Mouse (Mus musculus) small intestine, adult 2 months (tissue): Measurements from ENCODE around the gene Col1a1. TPM values are rescaled to one million over a fixed set of nuclear protein-coding genes. Genes with fewer than 3 reads are reported as not detected.

Source experiments
- H3K27ac ChIP-seq: fragments of 200-500 bp; 2 replicates; pipeline ENCODE4 v1.5.1; 2012; ENCODE audit warnings: low read depth, low read length, control low read depth, inconsistent platforms; ENCODE audit not compliant: insufficient read depth
- H3K27me3 ChIP-seq: fragments of 200-500 bp; 2 replicates; pipeline ENCODE4 v1.6.1; 2012; ENCODE audit warnings: mild to moderate bottlenecking, moderate library complexity, low read length, inconsistent platforms; ENCODE audit not compliant: control insufficient read depth, insufficient read depth
- H3K36me3 ChIP-seq: fragments of 200-500 bp; 2 replicates; pipeline ENCODE4 v1.6.1; 2012; ENCODE audit warnings: mild to moderate bottlenecking, low read length, control low read depth, inconsistent platforms; ENCODE audit not compliant: control insufficient read depth, insufficient read depth
- H3K4me1 ChIP-seq: fragments of 200-500 bp; 2 replicates; pipeline ENCODE4 v1.6.1; 2012; ENCODE audit warnings: low read length, inconsistent platforms, mixed read lengths; ENCODE audit not compliant: control insufficient read depth, insufficient read depth, insufficient read length
- H3K4me3 ChIP-seq: fragments of 200-500 bp; 2 replicates; pipeline ENCODE4 v1.5.1; 2012; ENCODE audit warnings: low read depth, mild to moderate bottlenecking, control low read depth, inconsistent platforms, low read length, moderate library complexity
- CTCF ChIP-seq: fragments of 200-500 bp; IDR thresholded peaks from 2 replicates; pipeline ENCODE4 v1.5.1; 2012; ENCODE audit warnings: low read depth, mild to moderate bottlenecking, control low read depth, inconsistent platforms, low read length, moderate library complexity, mixed read lengths; ENCODE audit not compliant: insufficient replicate concordance, insufficient read length; ENCODE audit errors: extremely low read depth
- POLR2A ChIP-seq: fragments of 200-500 bp; IDR thresholded peaks from 2 replicates; pipeline ENCODE4 v1.6.1; 2012; ENCODE audit warnings: low read depth, mild to moderate bottlenecking, control low read depth, inconsistent platforms, low read length, moderate library complexity
- WGBS: fragments of 180-500 bp; shearing (Covaris S2); methylation state at CpG from one replicate; pipeline ENCODE4 v1.1.7; 2018; 5-methylcytosine and 5-hydroxymethylcytosine counted together
- polyA plus RNA-seq: library from polyadenylated mRNA; depleted of rRNA; stranded (reverse); fragments of >200 nt; gene quantifications from 2 replicates; pipeline ENCODE4 v1.2.3, GENCODE M21; 2012

Gene Col1a1
- polyA plus RNA-seq, 1 experiment, result 51.1 TPM

GRCm38 (mm10) chr11:94994947-94995772, 59.1 kb downstream of the Col1a1 start:
- Histone ChIP-seq H3K27me3 (no peaks in the 10 kb centered on the region), H3K4me1 (peaks cover 46% of the 10 kb centered on the region), H3K27ac (no peak overlapping the region), H3K36me3 (peaks cover 17% of the 10 kb centered on the region), H3K4me3 (no peak overlapping the region)
- 75% methylated on average over 11 of the region's 11 CpGs for WGBS
- TF ChIP-seq POLR2A, result no peak
- no peak for TF ChIP-seq CTCF

DNA sequence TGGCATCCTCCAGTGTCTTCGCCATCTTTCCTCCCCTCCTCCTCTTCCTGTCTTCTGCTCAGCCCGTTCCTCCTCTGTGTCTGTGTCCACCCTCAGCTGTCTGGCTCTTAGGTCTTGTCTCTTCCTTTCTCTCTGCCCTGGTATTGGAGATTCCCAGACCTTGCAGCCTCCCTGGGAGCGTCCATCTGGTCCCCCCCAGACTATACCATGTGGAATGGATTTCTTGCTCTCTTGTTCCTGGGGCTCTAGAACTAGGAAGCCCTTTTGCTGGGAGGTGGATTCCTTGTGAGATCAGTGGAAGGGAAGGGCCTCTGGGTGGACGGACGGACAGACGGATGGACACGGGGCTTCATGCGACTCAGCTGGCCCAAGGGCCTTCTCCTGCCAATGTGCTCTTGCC, 60.1 kb downstream of the Col1a1 start:
- TF ChIP-seq CTCF (no peak), POLR2A (no peak)
- Histone ChIP-seq H3K36me3 (peaks cover 23% of the 10 kb centered on the region), H3K4me3 (no peak overlapping the region), H3K27me3 (no peaks in the 10 kb centered on the region), H3K27ac (no peak overlapping the region), H3K4me1 (peaks cover 53% of the 10 kb centered on the region)
- WGBS, result 78% methylated on average over 8 of the region's 8 CpGs

GRCm38 (mm10) chr11:94996984-94997383, 61.0 kb downstream of the Col1a1 start:
- H3K4me1 ChIP-seq, result peaks cover 54% of the 10 kb centered on the region

DNA sequence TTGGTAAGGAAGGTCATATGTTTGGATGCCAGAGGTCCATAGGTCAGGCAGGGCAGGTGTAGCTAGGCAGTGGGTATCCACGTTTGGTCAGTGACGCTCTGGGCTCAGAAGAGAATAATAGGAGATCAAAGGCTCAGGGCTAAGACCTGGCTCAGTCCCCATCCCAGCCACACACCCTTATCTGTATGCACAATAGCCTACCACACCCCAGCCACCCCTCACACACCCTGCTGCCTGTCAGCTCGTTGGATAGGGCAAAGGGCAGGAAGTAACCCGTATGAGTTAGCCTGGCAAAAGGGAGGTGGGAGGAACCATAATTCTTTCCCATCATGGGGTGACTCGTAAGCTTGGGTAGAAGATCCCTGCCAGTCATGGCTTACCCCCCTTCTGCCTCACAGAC, 61.6 kb downstream of the Col1a1 start:
- H3K27me3 ChIP-seq, result no peaks in the 10 kb centered on the region
- H3K27ac ChIP-seq, result peak overlapping the region; percentile 62
- WGBS, result 13% methylated on average over 5 of the region's 5 CpGs
- H3K36me3 ChIP-seq, result peaks cover 37% of the 10 kb centered on the region
- peak overlapping the region; percentile 38 for H3K4me3 ChIP-seq
- peaks cover 54% of the 10 kb centered on the region for H3K4me1 ChIP-seq
- no peak for TF ChIP-seq CTCF
- TF ChIP-seq POLR2A, result no peak

More at GRCm38 (mm10) chr11:94996984-94997383, 61.0 kb downstream of the Col1a1 start:
- TF ChIP-seq CTCF, result no peak
- TF ChIP-seq POLR2A, result no peak
- Histone ChIP-seq H3K27me3 (no peaks in the 10 kb centered on the region), H3K36me3 (peaks cover 31% of the 10 kb centered on the region), H3K4me3 (no peak overlapping the region), H3K27ac (peak overlapping the region; percentile 51)
- 88% methylated on average over 6 of the region's 6 CpGs for WGBS

DNA sequence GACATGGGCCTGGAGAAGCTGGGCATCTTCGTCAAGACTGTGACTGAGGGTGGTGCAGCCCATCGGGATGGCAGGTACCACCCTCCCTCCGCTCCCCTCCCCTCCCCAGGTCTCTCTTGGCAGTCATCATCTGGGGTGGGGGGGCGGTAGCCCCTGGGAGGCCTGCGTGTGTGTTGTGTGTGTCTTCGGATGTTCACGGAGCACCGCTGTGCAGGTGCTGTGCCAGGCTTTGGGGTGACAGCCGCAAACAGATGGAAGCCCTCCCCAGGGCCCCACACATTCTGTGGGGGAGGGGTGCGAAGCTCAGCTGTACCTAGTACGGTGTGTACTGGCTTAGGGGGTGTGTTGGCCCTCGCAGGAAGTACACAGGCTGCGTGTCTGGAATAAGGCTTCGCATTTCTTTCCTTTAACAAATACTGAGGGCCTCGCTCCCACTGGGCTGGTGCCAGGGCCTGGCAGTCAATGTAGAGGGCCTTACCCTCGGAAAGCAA, 62.1 kb downstream of the Col1a1 start:
- 32% methylated on average over 16 of the region's 16 CpGs for WGBS
- TF ChIP-seq POLR2A, result no peak
- no peak for TF ChIP-seq CTCF
- H3K27ac ChIP-seq, result peak overlapping the region; percentile 62
- H3K36me3 ChIP-seq, result peaks cover 42% of the 10 kb centered on the region
- peak overlapping the region; percentile 38 for H3K4me3 ChIP-seq
- no peaks in the 10 kb centered on the region for H3K27me3 ChIP-seq
- H3K4me1 ChIP-seq, result peaks cover 54% of the 10 kb centered on the region

DNA sequence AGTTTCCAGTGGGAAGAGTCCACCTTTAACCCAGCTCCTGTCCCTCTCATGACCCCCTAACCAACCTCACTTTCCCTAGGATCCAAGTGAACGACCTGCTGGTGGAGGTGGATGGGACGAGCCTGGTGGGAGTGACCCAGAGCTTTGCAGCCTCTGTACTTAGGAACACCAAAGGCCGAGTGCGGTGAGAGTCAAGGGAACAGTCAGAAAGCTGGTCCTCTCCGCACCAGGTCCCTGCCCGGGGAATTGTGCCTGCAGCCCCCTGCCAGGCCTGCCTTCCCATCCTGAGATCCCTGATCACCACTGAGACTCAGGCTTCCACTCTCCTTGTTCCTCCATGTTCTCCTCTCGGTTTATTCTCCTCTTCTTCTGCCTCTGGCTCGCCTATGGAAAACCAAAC, 64.1 kb downstream of the Col1a1 start:
- H3K4me1 ChIP-seq, result peaks cover 36% of the 10 kb centered on the region
- no peaks in the 10 kb centered on the region for H3K27me3 ChIP-seq
- no peak overlapping the region for H3K27ac ChIP-seq
- 87% methylated on average over 8 of the region's 8 CpGs for whole genome bisulfite sequencing
- H3K4me3 ChIP-seq, result no peak overlapping the region
- peaks cover 50% of the 10 kb centered on the region for H3K36me3 ChIP-seq
- TF ChIP-seq POLR2A (no peak), CTCF (no peak)

GRCm38 (mm10) chr11:95000548-95000947, 64.5 kb downstream of the Col1a1 start:
- TF ChIP-seq CTCF (no peak), POLR2A (no peak)
- peaks cover 51% of the 10 kb centered on the region for H3K36me3 ChIP-seq
- H3K4me1 ChIP-seq, result peaks cover 35% of the 10 kb centered on the region
- peak overlapping the region; percentile 27; the same call in 1 of the 2 replicates for H3K27ac ChIP-seq
- no peak overlapping the region for H3K4me3 ChIP-seq
- 23% methylated on average over 4 of the region's 4 CpGs for WGBS
- no peaks in the 10 kb centered on the region for H3K27me3 ChIP-seq
